Mouse (Mus musculus) brain, embryonic 14.5 days (tissue): Measurements from ENCODE around the gene Rnf166. TPM values are rescaled to one million over a fixed set of nuclear protein-coding genes. Genes with fewer than 3 reads are reported as not detected.

Source experiments
- DNase-seq: peaks from one replicate; pipeline ENCODE4 v3.0.0-alpha.2; 2011; ENCODE audit warnings: low read depth
- CTCF ChIP-seq: fragments of 200-500 bp; IDR thresholded peaks from 2 replicates; pipeline ENCODE4 v1.5.1; 2012; ENCODE audit warnings: inconsistent platforms, mild to moderate bottlenecking, moderate library complexity, borderline replicate concordance; ENCODE audit not compliant: insufficient read depth, insufficient read length; ENCODE audit errors: extremely low read depth
- POLR2A ChIP-seq: fragments of 200-500 bp; IDR thresholded peaks from 2 replicates; pipeline ENCODE4 v1.6.1; 2012; ENCODE audit warnings: mild to moderate bottlenecking, inconsistent platforms, borderline replicate concordance; ENCODE audit not compliant: poor library complexity, insufficient read depth, insufficient read length, severe bottlenecking; ENCODE audit errors: extremely low read depth
- polyA plus RNA-seq: library from polyadenylated mRNA; depleted of rRNA; stranded (reverse); fragments of >200 nt; gene quantifications from 2 replicates; pipeline ENCODE4 v1.2.3, GENCODE M21; 2012

The Rnf166 gene
- polyA plus RNA-seq, 1 experiment, result 59.5 TPM

DNA sequence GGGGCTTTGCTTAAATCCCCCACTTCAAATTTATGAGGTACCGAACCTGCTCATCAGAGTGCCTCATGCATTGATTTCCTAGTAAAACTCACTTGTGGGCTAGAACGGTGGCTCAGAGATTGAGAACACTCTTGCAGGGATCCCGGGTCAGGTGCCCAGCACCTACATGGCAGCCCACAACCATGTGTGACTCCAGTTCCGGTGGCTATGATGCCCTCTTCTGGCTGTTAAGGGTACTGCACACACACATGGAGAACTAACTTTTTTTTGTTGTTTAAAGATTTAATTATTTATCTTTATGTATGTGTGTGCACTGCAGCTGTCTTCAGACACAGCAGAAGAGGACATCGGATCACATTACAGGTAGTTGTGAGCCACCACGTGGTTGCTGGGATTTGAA lies 40.5 kb downstream of the Rnf166 start:
- DNase-seq, result no peak
- no peak for TF ChIP-seq POLR2A
- TF ChIP-seq CTCF, result peak; percentile 37; the same call in 1 of the 2 replicates

DNA sequence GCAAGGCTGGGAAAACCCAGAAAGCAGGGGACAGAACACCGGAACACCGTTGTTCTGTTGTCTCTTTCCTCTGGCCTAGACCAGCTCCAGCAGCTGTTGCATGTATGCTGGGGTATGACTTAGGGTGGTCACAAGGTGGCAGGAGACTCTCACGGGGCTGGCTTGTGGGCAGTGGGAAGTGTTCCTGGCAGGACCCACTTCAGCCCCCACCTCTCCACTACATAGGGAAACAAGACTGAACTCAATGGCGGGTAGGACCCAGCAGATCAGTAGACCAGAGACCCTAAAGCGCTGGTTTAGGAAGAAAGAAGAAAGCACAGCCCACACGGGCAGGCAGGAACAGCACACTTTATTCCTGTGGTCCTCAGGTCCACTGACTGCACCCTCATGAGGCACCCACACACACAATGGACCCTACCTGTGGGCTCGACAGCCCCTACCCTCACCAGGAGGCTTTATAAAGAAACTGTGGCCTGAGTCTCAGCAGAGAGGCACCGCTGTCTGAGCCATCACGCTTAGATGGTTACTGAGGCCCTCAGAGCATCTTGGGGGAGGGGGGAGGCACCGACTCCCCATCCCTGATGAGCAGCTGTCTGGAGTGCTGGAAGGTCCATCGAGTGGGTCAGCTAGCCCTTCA lies 42.5 kb downstream of the Rnf166 start:
- peak; percentile 5 for DNase-seq
- TF ChIP-seq CTCF, result no peak
- no peak for TF ChIP-seq POLR2A

- no peak for TF ChIP-seq POLR2A
- no peak for TF ChIP-seq CTCF
- DNase-seq, result peak; percentile 56
Observed at GRCm38 (mm10) chr8:122432443-122433268, 43.2 kb downstream of the Rnf166 start, which contains the start of gene Cyba. Cyba (minus strand) TSS chr8:122432930.

GRCm38 (mm10) chr8:122431694-122432442 lies 44.0 kb downstream of the Rnf166 start:
- TF ChIP-seq CTCF (no peak), POLR2A (no peak)
- peak; percentile 3 for DNase-seq

DNA sequence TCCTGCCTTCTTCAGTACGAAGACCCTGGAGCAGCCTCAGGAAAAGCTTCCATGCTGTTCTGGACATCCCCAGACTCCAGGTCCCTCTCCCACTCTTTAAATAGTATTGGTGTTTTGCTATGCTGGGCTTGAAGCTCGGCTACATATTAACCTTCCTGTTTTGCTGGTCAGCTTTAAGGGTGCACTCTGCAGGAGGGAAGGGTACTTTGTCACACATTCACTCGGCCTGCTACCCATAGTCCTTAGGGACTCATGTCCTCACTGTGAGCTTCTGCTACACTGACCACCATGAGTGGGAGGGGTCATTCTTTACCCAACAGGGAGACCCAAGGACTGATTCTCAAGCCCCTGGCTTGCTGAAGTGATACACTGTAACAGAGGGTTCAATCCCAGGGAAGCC lies 45.2 kb downstream of the Rnf166 start:
- TF ChIP-seq POLR2A, result no peak
- TF ChIP-seq CTCF, result no peak
- DNase-seq, result no peak

GRCm38 (mm10) chr8:122430058-122430636 lies 45.7 kb downstream of the Rnf166 start:
- DNase-seq, result no peak
- no peak for TF ChIP-seq POLR2A
- TF ChIP-seq CTCF, result no peak

- TF ChIP-seq CTCF (no peak), POLR2A (no peak)
- no peak for DNase-seq
Observed at GRCm38 (mm10) chr8:122428163-122428562, 47.7 kb downstream of the Rnf166 start.

- DNase-seq, result no peak
- TF ChIP-seq CTCF (no peak), POLR2A (no peak)
Observed at GRCm38 (mm10) chr8:122427607-122428006, 48.3 kb downstream of the Rnf166 start.

DNA sequence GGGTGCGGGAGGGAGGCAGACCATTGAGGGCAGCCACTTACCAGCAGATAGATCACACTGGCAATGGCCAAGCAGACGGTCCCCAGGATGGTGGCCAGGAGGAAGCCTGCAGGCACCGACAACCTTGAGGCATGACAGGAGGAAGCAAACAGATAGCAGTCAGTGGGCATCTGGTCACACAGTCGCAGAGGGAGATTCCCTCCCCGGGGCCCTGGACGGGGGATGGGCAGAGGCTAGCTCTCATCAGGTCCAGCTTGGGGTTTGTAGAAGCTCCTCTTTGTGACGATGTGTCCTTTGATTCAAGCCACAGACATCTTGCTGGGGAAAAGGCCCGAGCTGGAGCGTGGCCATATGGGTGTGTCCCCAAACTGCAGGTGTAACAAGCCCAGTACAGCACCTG lies 49.7 kb downstream of the Rnf166 start:
- no peak for TF ChIP-seq CTCF
- no peak for TF ChIP-seq POLR2A
- DNase-seq, result no peak

DNA sequence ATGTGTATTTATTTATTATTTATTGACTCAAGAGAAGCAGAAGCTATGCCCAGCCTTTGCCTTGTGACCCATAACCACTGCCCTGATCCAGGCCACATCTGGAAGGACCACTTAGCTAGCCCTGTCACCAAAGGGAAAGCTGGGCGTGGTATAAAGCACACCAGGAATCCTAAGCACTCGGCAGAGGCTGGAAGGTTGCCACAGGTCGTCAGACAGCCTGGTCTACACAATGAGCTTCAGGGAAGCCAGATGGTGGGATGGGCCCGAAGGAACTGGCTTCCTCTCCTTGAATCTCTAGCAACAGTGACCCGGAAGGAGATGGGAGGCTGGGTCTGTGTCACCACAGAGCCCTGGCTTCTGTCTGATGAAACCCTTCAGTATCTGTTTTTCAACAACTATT lies 52.2 kb downstream of the Rnf166 start:
- DNase-seq, result peak; percentile 18
- TF ChIP-seq CTCF (no peak), POLR2A (no peak)

DNA sequence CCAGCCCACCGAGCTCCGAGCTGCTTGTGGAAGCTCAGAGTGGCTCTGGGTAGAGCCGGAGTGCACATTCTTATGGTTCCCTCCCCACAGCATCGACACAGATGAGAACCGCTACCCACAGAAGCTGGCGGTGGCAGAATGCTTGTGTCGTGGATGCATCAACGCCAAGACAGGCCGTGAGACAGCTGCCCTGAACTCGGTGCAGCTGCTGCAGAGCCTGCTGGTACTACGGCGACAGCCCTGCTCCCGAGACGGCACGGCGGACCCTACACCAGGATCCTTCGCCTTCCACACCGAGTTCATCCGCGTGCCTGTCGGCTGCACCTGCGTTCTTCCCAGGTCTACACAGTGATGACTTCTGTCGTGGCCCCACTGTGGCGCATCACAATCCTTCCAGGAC lies 52.6 kb downstream of the Rnf166 start:
- TF ChIP-seq POLR2A (no peak), CTCF (no peak)
- DNase-seq, result peak; percentile 20

GRCm38 (mm10) chr8:122421376-122422070 lies 54.3 kb downstream of the Rnf166 start, which contains the start of gene Il17c:
Il17c (plus strand) TSS chr8:122422020.
- TF ChIP-seq CTCF (no peak), POLR2A (no peak)

More at GRCm38 (mm10) chr8:122421376-122422070, 54.3 kb downstream of the Rnf166 start, which contains the start of gene Il17c:
- DNase-seq, result no peak
